Mouse (Mus musculus): Measurements from ENCODE around the gene Dydc2. TPM values are rescaled to one million over a fixed set of nuclear protein-coding genes. Genes with fewer than 3 reads are reported as not detected.

Dydc2 gene
- polyA plus RNA-seq, 1 experiment from 2014 or later = not detected

GRCm38 (mm10) chr14:41025087-41025486 lies 43.9 kb downstream of the Dydc2 start:
- 72% methylated on average over 2 of the region's 2 CpGs for WGBS
- DNase-seq = no peak
- ATAC-seq (ENCODE audit: insufficient read depth) = no peak; the same call in 1 of the 2 replicates

GRCm38 (mm10) chr14:41021246-41021645 lies 47.8 kb downstream of the Dydc2 start:
- H3K27ac ChIP-seq (ENCODE audit: low read depth) = no peak overlapping the region
- H3K4me3 ChIP-seq (ENCODE audit: low read depth, low read length) = no peak overlapping the region
- H3K9ac ChIP-seq = no peak overlapping the region
- 87% methylated on average over 3 of the region's 3 CpGs for WGBS
- TF ChIP-seq CTCF (IDR thresholded peaks at IDR 0.05; ENCODE audit: low read depth) = no peak
- no peaks in the 10 kb centered on the region for H3K36me3 ChIP-seq (ENCODE audit: insufficient read depth)
- no peaks in the 10 kb centered on the region for H3K9me3 ChIP-seq (ENCODE audit: low read depth, low read length)
- H3K4me2 ChIP-seq = no peak overlapping the region
- no peaks in the 10 kb centered on the region for H3K27me3 ChIP-seq (ENCODE audit: insufficient read depth, low read length)
- 0 out of 2 replicates have a peak, but pooled peaks cover 3% of the 10 kb centered on the region for H3K4me1 ChIP-seq (ENCODE audit: insufficient read depth)
- DNase-seq = no peak
- ATAC-seq (ENCODE audit: insufficient read depth) = no peak

More at GRCm38 (mm10) chr14:41025087-41025486, 43.9 kb downstream of the Dydc2 start:
- Histone ChIP-seq H3K4me1 (ENCODE audit: insufficient read depth) (no peaks in the 10 kb centered on the region), H3K36me3 (ENCODE audit: insufficient read depth) (no peaks in the 10 kb centered on the region), H3K4me3 (ENCODE audit: low read depth, low read length) (no peak overlapping the region), H3K9ac (no peak overlapping the region), H3K9me3 (ENCODE audit: low read depth, low read length) (no peaks in the 10 kb centered on the region), H3K27me3 (ENCODE audit: insufficient read depth, low read length) (no peaks in the 10 kb centered on the region), H3K27ac (ENCODE audit: low read depth) (no peak overlapping the region), H3K4me2 (no peak overlapping the region)
- no peak for TF ChIP-seq CTCF (IDR thresholded peaks at IDR 0.05; ENCODE audit: low read depth)

- Histone ChIP-seq H3K9me3 (ENCODE audit: low read depth, low read length) (no peaks in the 10 kb centered on the region), H3K27me3 (ENCODE audit: insufficient read depth, low read length) (no peaks in the 10 kb centered on the region), H3K4me1 (ENCODE audit: insufficient read depth) (peaks cover 10% of the 10 kb centered on the region), H3K4me2 (no peak overlapping the region), H3K27ac (ENCODE audit: low read depth) (0 out of 2 replicates have a peak overlapping the region, but pooled peaks have one; percentile 55), H3K36me3 (ENCODE audit: insufficient read depth) (no peaks in the 10 kb centered on the region), H3K9ac (no peak overlapping the region), H3K4me3 (ENCODE audit: low read depth, low read length) (no peak overlapping the region)
- DNase-seq = peak; percentile 40
- no peak for TF ChIP-seq CTCF (IDR thresholded peaks at IDR 0.05; ENCODE audit: low read depth)
- 23% methylated on average over 5 of the region's 5 CpGs for WGBS
- no peak for ATAC-seq (ENCODE audit: insufficient read depth)
These were observed 51.5 kb downstream of the Dydc2 start for GRCm38 (mm10) chr14:41017460-41017859.

- H3K4me1 ChIP-seq (ENCODE audit: insufficient read depth) = peaks cover 14% of the 10 kb centered on the region
- WGBS = 59% methylated on average over 5 of the region's 5 CpGs
- ATAC-seq (ENCODE audit: insufficient read depth) (no peak), DNase-seq (no peak)
- no peaks in the 10 kb centered on the region for H3K9me3 ChIP-seq (ENCODE audit: low read depth, low read length)
- no peak overlapping the region for H3K9ac ChIP-seq
- H3K4me3 ChIP-seq (ENCODE audit: low read depth, low read length) = no peak overlapping the region
- TF ChIP-seq CTCF (IDR thresholded peaks at IDR 0.05; ENCODE audit: low read depth) = no peak
- H3K27ac ChIP-seq (ENCODE audit: low read depth) = no peak overlapping the region
- H3K27me3 ChIP-seq (ENCODE audit: insufficient read depth, low read length) = no peaks in the 10 kb centered on the region
- no peaks in the 10 kb centered on the region for H3K36me3 ChIP-seq (ENCODE audit: insufficient read depth)
- H3K4me2 ChIP-seq = no peak overlapping the region
These were observed 54.2 kb downstream of the Dydc2 start for GRCm38 (mm10) chr14:41014701-41015240.

GRCm38 (mm10) chr14:41013630-41014613 lies 55.1 kb downstream of the Dydc2 start, which contains the start of gene Fam213a:
Fam213a (minus strand) TSS chr14:41013788.
- peaks cover 17% of the 10 kb centered on the region for H3K4me1 ChIP-seq (ENCODE audit: insufficient read depth)

GRCm38 (mm10) chr14:41013143-41013542 lies 55.9 kb downstream of the Dydc2 start:
- Histone ChIP-seq H3K9me3 (ENCODE audit: low read depth, low read length) (no peaks in the 10 kb centered on the region), H3K36me3 (ENCODE audit: insufficient read depth) (no peaks in the 10 kb centered on the region), H3K27ac (ENCODE audit: low read depth) (0 out of 2 replicates have a peak overlapping the region, but pooled peaks have one; percentile 30), H3K4me2 (peak overlapping the region; percentile 93), H3K4me1 (ENCODE audit: insufficient read depth) (peaks cover 25% of the 10 kb centered on the region), H3K9ac (peak overlapping the region; percentile 74), H3K27me3 (ENCODE audit: insufficient read depth, low read length) (no peaks in the 10 kb centered on the region), H3K4me3 (ENCODE audit: low read depth, low read length) (peak overlapping the region; percentile 63)
- 11% methylated on average over 9 of the region's 9 CpGs for WGBS
- ATAC-seq (ENCODE audit: insufficient read depth) (0 out of 2 replicates have a peak, but pooled peaks have one; percentile 1), DNase-seq (no peak)
- TF ChIP-seq CTCF (IDR thresholded peaks at IDR 0.05; ENCODE audit: low read depth) = no peak

More at GRCm38 (mm10) chr14:41013630-41014613, 55.1 kb downstream of the Dydc2 start, which contains the start of gene Fam213a:
- Histone ChIP-seq H3K4me3 (ENCODE audit: low read depth, low read length) (peak within 1 kb of the TSS; percentile 63), H3K27ac (ENCODE audit: low read depth) (0 out of 2 replicates have a peak within 1 kb of the TSS, but pooled peaks have one; percentile 30), H3K27me3 (ENCODE audit: insufficient read depth, low read length) (no peaks in the 10 kb centered on the region), H3K9me3 (ENCODE audit: low read depth, low read length) (no peaks in the 10 kb centered on the region), H3K4me2 (peak within 1 kb of the TSS; percentile 93), H3K9ac (peak within 1 kb of the TSS; percentile 74), H3K36me3 (ENCODE audit: insufficient read depth) (no peaks in the 10 kb centered on the region)
- ATAC-seq (ENCODE audit: insufficient read depth) = peak; percentile 96
- TF ChIP-seq CTCF (IDR thresholded peaks at IDR 0.05; ENCODE audit: low read depth) = no peak
- DNase-seq = peak; percentile 94
- WGBS = 5% methylated on average over 32 of the region's 32 CpGs

Measured in lung, embryonic 14.5 days (tissue).